Mouse (Mus musculus): Measurements from ENCODE around the gene Ly75.
A peak's percentile ranks its signal among the peaks of the same experiment; 100 is the strongest.

Ly75 gene

GRCm38 (mm10) chr2:60382858-60383669 lies at the start of gene Ly75:
Gene Ly75 (minus strand): TSS chr2:60383303.
- DNase-seq: peak; percentile 87 to 92

- DNase-seq: no peak
These were observed 47.4 kb upstream of the Ly75 start for GRCm38 (mm10) chr2:60430315-60431021.

GRCm38 (mm10) chr2:60418075-60418474 lies 35.0 kb upstream of the Ly75 start:
- DNase-seq: peak; percentile 66 to 84

- DNase-seq: no peak
These were observed 31.2 kb upstream of the Ly75 start for GRCm38 (mm10) chr2:60414334-60414733.

GRCm38 (mm10) chr2:60413006-60413650 lies 30.0 kb upstream of the Ly75 start:
- no peak for DNase-seq

- DNase-seq: no peak
These were observed 28.1 kb upstream of the Ly75 start for GRCm38 (mm10) chr2:60411181-60411580.

GRCm38 (mm10) chr2:60409989-60410763 lies 27.1 kb upstream of the Ly75 start:
- no peak for DNase-seq

- DNase-seq: no peak
These were observed 26.1 kb upstream of the Ly75 start for GRCm38 (mm10) chr2:60409194-60409593.

- no peak for DNase-seq
These were observed 24.3 kb upstream of the Ly75 start for GRCm38 (mm10) chr2:60407387-60407786.

GRCm38 (mm10) chr2:60405431-60405830 lies 22.3 kb upstream of the Ly75 start:
- no peak for DNase-seq

GRCm38 (mm10) chr2:60404763-60405162 lies 21.7 kb upstream of the Ly75 start:
- DNase-seq: no peak

GRCm38 (mm10) chr2:60401694-60402093 lies 18.6 kb upstream of the Ly75 start:
- no peak for DNase-seq

- no peak for DNase-seq
These were observed 10.7 kb upstream of the Ly75 start for GRCm38 (mm10) chr2:60393786-60394185.

GRCm38 (mm10) chr2:60392286-60392685 lies 9.2 kb upstream of the Ly75 start:
- no peak for DNase-seq

GRCm38 (mm10) chr2:60387363-60387762 lies 4.3 kb upstream of the Ly75 start:
- DNase-seq: no peak

- DNase-seq: no peak
These were observed 3.7 kb upstream of the Ly75 start for GRCm38 (mm10) chr2:60386835-60387234.

GRCm38 (mm10) chr2:60384763-60385085 lies 1.6 kb upstream of the Ly75 start:
- DNase-seq: peak; percentile 54 to 56

GRCm38 (mm10) chr2:60384083-60384762 lies 1.1 kb upstream of the Ly75 start:
- DNase-seq: no peak

GRCm38 (mm10) chr2:60382346-60382745 lies 757 bp downstream of the Ly75 start:
- DNase-seq: no peak

- DNase-seq: no peak
These were observed 5.8 kb downstream of the Ly75 start for GRCm38 (mm10) chr2:60377260-60377659.

GRCm38 (mm10) chr2:60375608-60376107 lies 7.4 kb downstream of the Ly75 start:
- no peak for DNase-seq

GRCm38 (mm10) chr2:60375126-60375525 lies 8.0 kb downstream of the Ly75 start:
- no peak for DNase-seq
